Mouse (Mus musculus): Measurements from ENCODE around the gene Adcy5. TPM values are rescaled to one million over a fixed set of nuclear protein-coding genes. Genes with fewer than 3 reads are reported as not detected.

The Adcy5 gene
- 10 to 100 TPM; 74.6 to 75.2 TPM for total RNA-seq (2021)

DNA sequence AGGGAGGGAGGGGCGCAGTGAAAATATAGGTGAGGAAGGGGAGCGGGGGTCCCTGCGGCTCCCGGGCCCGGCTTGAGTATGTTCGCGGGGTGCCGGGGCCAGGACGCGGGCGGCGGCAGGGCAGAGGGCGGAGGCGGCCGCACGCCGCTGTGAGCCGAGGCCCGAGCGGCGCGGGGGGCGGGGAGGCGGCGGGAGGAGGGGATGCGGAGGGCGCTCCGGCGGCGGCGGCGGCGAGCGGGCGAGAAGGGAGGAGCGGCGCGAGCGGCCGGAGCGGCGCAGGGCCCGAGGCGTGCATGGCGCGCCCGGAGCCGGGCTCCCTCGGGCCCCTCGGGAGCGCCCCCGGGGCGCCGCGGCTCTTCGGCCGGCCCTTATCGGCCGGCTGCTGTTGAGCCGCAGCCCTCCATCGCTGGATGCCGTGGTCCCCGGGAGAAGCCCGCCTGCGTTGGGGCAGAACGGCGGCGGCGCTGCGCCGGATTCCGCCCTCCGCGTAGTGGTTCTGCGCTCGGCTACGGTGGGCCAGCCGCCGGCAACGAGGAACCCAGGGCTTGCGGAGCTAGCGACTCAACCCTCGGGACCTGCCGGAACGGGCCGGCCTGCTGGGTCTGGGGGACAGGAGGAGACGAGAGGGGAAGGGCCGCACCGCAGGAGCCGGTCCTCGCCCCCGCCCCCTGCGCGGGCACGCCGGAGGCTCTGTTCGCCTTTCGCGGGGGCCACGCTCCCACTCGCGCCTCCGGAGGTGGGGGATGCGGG lies at the start of gene Adcy5:
TSS of gene Adcy5 (plus strand) at position 237 of the 750 bp plus-strand sequence.
- DNase-seq, result peak; percentile 49 to 52

DNA sequence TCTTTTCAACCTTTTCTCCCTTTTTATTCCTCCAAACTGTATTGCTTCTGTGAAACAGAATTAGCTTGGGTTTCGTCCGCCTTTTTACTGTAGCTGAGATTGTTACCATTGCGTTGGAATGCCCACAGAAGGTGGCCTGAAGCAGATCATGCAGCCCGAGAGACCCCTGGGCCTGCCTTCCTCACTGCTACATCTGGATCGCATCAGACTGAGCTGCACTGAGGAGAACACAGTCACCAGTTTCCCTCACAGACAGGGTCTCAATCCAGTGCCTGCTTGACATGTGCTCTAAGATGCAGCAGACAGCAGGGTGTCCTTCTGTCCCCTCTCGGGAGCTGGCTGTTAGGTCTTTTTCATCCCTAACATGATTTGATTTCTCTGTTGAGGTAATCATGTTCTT lies 46.7 kb upstream of the Adcy5 start:
- no peak for DNase-seq

DNA sequence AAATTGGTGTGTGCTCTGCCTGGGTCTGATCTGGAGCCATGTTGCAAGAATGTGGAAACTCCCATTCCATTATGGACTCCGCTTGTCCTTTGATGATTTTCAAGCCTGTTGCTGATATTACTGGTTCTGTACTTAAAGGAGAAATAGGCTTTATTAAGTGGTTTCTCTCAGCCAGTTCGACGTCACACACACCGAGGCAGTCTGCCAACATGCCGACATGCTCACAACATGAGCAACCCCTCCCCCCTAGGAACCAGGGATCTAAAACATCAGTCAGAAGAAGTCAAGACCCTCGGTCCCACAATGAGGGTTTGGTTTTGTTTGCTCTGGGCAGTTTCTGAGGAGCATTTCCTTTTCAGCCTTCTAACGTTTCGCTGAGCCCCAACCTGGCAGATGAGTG lies 45.5 kb upstream of the Adcy5 start:
- DNase-seq, result no peak

DNA sequence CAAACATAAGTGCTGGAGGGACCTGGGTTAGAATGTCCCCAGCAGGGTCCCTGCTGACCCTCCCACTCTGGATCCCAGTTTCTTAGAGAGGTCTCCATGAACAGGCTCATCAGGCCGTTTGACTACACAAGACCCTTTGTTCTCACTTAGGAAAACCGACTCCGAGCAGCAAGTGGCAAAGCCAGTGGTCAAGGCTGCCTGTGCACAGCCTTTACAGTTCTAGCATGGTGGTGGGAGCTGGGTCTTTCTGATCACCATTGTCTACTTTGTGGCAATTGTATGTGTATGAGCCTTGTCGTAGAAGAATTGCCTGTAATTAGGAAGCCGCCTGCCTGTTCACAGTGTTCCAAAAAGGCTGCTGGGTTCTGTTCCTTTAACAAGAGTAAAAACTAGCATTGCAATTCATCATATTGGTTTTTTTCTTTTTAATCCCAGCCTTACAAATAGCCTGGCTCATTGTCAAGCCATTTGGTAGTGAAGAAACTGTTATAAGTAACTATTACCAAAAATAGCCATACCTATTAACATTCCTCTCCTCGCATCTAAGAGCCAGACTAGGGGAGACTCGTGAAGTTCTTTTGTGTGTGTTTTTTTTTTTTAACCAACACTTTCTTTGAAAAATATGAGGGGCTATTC lies 44.9 kb upstream of the Adcy5 start:
- DNase-seq, result no peak

DNA sequence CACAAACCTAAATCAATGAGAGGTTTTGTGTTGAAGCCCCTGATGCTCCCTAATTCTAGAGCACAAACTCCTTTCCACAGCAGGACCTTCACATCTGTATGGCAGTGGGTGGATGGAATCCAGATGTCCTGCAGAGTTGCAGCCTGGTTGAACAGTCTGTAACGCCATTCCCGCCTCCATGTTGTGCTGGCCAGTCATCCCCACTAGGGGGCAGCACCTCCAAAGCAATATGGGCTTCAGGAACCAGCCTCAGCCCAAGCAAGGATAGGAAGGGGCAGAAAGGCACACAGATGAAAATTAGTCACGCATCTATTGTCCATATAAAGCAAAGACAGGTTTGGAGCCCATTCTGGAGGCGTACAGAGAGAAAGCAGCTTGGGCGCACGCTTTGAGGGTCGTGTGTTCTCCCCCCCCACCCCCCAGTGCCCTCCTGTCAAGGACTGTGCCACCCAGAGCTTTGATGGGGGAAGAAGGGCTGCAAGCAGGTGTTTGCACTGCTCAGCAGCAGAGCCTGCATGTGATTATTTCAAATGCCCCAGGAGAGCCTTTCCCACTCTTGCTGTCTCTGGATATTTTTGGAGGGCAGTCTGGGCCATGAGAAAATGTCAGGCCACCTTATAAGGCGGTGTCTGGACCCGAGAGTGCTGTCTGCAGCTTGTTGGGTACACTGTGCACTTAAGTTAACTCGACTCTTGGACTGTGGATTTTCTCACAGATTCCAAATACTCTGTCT lies 44.1 kb upstream of the Adcy5 start:
- DNase-seq, result peak; percentile 84

DNA sequence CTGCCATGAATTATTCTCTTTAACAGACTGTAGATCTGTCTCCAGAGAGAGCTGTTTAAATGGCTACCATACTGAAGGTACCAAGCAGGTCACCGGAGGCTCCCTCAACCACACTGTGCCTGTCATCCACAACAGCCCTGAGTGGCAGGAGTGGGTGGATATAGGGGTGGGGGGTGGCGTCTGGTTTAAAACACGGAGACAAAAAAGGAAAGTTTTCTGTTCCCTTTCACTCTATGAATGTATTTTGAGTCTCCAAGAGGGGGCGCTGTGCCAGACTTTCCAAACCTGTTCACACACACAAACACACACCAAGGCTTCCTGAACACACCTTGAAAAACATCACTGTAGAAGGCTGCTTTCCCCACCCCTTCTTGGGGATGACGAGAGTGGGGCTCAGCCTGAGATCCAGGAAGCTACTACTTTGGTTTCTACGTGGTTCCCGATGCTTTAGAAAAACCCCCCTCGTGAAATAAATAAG lies 43.5 kb upstream of the Adcy5 start:
- DNase-seq, result no peak

DNA sequence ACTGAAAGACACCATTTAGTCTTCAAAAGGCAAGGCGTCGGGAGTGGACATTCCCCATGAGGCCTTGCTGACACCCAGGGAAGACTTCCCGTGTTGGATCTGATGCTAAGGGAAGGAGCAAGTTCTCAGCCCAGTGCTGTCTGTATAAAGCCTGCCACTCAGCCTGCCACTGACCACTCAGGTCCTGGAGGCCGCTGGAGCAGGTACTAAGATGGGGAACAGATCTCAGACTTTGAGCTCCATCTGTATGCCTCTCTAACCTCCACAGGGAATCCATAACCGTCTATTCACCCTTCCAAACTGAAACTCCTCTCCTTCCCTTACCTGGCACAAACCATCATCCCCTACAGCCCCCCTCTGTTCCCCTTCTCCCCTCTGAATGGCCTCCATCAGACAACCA lies 41.2 kb upstream of the Adcy5 start:
- DNase-seq, result no peak

DNA sequence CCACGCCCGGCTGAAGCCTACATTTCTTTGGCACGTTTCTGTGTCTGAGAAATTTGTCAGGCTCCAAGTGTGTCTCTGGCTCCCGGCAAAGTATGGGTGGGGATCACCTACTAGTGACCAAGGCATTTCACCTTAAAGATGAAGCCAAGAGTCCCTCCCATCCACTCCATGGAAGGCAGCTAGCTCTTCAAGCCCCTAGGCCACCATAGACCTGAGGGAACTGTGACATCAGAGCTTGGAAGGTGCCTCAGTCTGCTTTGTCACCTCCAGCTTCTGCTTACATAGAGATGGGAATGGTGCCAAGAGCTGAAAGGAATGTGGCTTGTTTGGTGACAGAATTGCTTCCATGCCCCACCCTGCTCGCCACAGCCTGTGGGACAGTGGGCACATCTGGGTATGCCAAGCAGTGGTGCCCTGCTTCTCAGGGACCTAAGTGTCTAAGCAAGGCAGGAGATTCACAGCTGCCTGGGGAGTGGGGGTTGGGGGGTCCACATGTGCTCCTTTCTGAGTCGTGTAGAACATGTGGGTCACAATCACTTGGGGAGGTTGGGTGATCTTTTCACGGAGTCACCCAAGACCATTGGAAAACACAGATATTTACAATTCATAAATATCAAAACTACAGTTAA lies 38.2 kb upstream of the Adcy5 start:
- DNase-seq, result no peak

DNA sequence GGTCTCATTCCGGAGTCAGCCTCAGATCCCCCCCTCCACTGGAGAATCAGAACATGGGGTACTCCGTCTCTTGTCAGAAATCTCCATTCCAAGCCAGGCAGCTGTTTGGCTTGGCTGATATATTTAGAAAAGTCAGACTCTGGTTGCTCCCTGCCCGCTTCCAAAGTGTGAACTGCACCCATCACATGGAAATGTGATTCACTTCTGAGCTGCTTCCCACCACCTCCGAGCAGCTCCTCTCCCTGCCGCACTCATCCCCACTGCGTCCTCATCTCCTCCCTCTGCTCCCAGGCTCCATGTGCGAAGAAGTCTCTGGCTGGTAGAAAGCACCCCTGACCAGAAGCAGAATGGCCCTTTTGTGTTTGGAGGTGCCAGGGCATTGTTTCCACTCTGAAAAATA lies 37.2 kb upstream of the Adcy5 start:
- no peak for DNase-seq

DNA sequence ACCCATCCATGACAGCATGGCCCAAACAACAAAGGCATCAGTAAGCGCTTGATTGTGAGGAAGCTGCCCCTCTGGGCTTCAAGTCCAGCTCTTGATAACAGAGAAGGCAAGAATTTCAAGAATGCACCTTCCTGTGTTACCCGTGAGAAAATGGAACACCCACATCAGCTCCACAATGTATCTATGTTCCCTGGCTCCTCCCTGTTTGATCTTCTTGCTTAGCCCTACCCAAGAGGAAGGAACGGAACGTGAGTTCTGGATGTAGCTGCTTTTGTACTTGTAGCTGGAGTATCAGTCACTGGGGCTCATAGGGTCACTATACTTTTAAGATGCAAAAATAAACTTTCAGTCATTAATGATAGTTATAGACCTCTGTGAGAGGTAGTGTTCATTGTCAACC lies 34.1 kb upstream of the Adcy5 start:
- no peak for DNase-seq

DNA sequence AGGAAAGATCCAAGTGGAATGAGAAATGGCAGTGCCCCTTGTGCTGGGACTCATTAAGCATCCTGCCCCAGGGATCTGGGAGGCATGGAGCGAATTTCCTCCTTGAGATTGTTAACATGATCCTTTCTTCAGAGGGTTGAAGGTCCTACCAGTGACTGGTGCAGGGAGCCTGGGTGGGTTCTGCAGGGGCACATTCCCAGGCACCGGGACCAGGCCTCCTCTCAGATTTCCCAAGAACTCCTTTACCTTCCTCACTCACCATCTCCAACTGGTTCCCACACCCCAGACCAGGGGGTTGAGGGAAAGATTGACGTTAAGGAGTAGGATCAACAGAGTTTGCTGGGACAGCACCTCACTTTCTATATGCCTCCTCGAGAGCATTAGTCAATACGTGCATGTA lies 27.4 kb upstream of the Adcy5 start:
- DNase-seq, result no peak

DNA sequence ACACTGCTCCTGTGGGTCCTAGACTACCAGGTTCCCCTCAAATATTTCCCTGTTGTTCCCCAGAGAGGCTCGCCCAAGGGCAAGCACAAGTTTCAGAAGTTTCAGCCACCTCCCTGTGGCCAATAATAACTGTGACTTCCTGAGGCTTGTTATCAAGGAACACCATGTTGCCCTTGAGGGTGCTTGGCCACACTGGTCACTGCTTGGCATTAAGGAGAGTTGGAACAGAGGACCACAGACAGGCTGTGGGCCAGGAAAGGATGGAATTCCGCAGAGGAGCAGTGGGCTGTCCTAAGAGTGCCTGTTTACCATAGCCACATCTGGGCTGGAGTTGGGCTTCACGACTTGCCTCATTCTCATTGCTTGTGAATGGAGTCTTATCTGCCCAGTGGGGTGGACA lies 24.5 kb upstream of the Adcy5 start:
- no peak for DNase-seq

DNA sequence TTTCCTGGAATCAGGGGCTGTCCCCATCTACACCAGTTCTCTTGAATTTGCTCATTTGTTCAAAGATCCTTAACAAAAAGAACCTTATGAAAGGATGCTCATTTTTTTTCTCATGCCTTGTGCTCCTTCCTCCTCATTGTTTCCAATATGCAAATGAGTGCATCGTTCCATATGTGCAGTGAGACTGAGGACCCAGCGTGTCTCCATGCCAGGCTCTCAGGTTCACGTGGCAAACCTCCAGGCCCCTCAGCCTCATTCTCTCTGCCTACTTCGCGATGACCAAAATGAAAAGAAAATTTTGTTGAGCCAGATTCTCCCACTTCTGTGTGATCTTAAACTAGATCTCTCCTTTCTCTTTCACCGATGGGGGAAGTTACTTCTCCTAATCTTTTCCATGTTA lies 15.3 kb upstream of the Adcy5 start:
- DNase-seq, result no peak

DNA sequence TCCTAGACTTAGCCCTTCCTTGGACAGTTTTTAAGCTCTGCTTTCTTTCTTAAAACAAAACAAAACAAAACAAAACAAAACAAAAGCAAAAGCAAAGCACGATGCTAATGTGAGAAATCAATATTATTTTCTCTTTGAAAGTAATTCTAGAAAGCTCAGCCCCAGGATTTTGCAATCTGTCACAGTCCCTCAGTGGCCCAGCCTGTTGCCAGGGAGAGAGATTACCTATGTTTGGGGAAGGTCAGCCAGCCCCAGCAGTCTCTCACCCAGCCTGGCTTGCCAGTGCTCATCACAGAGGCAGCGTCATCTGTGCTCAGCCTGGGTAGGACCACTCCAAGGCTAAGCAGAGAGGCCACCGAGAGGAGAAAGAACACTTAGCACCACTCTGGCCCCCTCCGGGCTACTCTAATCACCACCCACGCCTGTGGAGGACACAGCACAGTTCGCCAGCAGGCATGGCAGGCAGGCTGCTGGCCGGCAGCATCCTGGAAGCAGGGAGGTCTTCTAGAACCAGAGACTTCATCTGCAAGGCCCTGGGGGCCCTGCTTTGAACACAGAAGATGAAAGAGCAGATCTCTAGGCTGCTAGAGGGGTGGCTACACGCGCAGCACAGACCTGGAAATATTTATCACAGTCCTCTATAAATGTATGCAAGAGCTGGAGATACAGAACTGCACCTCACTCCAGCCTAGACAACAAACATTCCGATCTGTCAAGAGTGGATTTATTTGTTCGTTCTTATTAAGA lies 14.6 kb upstream of the Adcy5 start:
- no peak for DNase-seq

DNA sequence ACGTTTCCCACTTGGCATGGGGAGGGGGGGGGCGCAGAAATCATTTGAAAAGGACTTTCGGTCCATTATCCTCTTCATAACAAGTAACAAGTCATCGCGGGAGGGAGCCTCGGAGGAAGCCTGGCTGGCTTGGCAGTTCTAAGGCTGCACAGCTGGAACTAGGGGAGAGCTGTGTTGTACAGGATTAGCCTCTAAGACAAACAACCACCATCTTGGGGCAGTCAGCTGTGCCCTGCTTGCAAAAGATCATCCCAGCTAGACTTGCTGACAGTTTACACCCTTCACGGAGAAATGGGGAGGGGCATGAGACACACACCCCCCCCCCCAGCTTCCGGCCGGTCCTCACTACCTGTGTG lies 14.1 kb upstream of the Adcy5 start:
- no peak for DNase-seq

DNA sequence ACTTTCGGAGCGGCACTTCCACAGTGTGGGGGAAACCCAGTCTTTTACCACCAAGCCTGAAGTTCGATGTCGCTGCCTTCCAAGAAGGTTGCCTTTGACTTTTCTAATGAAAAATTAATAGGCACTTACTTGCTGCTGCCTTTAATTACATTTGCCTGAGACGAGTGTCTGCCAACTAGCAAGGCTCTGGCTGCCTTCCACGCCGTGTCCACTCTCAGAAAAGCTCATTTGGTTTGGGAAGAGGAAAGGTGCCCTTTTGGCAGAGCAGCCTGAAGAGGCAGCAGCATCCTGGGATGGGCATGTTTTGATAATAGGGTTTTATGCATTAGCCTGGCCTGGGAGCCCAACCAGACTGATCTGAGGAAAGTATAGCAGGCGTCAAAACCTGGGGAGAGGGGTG lies 12.8 kb upstream of the Adcy5 start:
- DNase-seq, result no peak

DNA sequence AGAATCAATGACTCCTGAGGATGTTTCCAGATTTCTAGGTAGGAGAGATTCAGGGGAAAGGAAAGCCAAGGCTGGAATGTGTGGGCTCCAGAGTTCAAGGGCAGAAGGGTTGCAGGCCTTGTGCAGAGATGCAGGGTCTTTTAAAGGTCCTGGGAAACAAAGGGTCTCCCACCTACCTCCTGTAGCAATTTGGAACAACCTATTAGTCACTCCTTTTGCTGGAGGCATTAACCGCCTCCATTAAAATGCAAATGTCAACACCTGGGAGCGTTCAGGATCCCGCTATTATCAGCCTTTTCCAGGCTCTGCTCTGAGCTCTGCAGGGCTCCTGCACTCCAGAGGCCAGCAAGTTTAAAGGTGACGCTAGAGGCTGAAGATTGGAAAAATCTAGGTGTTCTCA lies 8.5 kb upstream of the Adcy5 start:
- no peak for DNase-seq

DNA sequence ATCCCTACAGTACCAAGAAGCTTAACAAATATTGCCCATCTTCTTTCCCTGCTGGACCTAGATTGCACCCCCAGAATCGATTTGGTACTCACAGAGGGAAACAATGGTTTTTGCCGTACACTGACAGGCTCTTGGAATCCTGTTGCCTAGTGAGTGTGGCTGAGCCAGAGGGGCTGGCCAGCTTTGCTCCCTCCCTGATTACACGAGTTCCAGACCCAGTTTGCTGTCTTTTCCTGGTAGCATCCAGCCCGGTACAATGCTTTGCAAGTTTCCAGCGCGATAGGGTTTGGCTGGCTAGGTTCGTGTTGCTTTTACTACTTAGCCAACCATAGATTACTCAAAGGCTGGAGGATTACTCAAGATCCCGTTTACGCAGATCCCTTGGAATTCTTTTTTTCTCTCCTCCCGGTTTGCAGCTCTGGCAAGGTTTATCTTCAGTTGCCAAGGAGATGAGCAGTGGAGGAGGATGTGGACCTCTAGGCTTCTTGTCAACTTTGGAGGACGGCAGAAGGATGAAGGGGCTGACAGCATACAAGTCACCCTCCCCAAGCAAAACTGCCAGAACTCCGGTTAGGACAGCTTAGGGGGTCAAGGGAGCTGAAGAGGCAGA lies 1.4 kb upstream of the Adcy5 start:
- DNase-seq, result no peak

DNA sequence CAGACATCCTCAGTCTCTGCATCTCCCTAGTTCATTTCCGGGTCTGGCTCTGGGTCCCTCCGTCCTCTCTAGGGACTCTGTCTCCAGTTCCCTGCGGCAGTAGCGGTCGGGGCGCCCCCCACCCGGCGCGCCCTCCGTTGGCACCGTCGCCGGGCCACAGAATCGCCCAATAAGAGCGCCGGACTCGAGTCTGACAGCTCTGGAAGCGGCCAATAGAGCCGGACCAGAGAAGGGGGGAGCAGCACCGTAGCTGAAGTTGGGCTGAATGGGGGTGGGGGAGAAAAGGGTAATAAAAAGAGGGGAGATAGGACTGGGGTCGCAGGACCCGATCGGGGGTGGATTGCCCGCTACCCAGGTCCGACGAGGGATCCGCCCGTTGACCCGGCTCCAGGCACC lies 434 bp upstream of the Adcy5 start:
- peak; percentile 62 to 63 for DNase-seq

DNA sequence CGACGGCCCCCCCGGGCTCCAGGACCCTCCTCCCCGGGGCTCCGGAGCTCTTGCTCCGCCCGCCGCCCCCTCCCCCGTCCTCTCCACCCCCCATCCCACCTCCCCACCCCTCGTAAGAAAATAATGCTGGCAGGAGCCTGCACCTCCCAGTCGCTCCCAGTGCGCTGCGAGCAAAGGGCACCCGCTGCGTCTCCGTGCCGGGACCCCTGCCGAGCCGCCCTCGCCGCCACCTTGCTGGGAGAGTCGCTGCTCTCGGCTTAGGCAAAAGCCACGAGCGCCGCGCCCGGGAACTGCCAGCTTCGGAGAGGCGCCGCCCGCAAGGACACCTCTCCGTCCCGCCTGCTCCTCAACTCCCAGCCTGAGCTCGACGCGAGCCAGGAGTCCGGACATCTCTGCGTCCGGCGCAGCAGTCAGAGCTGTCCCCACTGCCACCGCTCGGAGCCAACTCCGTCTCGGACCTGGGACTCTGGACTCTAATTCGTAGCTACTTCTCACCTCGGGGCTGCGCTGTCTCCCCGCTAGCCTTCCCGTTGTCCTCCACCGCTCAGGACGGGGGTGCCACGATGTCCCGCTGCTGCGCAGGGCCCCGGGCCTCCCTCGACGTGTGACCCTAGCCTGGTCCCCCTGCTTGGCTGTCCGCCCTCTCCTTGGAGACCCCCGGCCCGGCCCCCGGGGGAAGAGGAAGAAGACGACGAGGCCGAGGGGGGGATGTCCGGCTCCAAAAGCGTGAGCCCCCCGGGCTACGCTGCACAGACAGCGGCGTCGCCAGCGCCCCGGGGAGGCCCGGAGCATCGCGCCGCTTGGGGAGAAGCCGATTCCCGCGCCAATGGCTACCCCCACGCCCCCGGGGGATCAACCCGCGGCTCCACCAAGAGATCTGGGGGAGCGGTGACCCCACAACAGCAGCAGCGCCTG lies 971 bp downstream of the Adcy5 start:
- peak; percentile 47 to 55 for DNase-seq

DNA sequence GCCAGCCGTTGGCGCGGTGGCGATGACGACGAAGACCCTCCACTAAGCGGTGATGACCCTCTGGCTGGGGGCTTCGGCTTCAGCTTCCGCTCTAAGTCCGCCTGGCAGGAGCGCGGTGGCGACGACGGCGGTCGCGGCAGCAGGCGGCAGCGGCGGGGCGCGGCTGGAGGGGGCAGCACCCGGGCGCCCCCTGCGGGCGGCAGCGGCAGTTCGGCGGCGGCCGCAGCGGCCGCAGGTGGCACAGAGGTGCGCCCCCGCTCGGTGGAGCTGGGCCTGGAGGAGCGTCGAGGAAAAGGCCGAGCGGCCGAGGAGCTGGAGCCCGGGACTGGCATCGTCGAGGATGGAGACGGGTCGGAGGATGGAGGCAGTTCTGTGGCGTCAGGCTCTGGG lies 1.6 kb downstream of the Adcy5 start:
- DNase-seq, result no peak

Measured in layer of hippocampus, postnatal 36 days (tissue).